Mouse (Mus musculus): Measurements from ENCODE around the gene Raver2.

- TF ChIP-seq CTCF (IDR thresholded peaks at IDR 0.05; ENCODE audit: low read depth) (no peak), EP300 (optimal IDR thresholded peaks at IDR 0.05) (no peak)
These were observed 111.1 kb downstream of the Raver2 start for GRCm38 (mm10) chr4:101179836-101180235.

Data from stomach, postnatal 0 days (tissue).